Mouse (Mus musculus) adrenal gland, adult 2 months (tissue): ENCODE results near the gene Mst1. TPM values are rescaled to one million over a fixed set of nuclear protein-coding genes. Genes with fewer than 3 reads are reported as not detected.
A peak's percentile ranks its signal among the peaks of the same experiment; 100 is the strongest.

Experiments used
- DNase-seq: peaks from one replicate; pipeline ENCODE4 v3.0.0; 2021
- polyA plus RNA-seq: library from polyadenylated mRNA; depleted of rRNA; stranded (reverse); fragments of >200 nt; gene quantifications from 2 replicates; pipeline ENCODE4 v1.2.3, GENCODE M21; 2012
- total RNA-seq, 2 experiments: library from RNA; stranded (reverse); gene quantifications; 2 replicates each; pipeline ENCODE4 v1.2.3; 2021

Mst1 gene
- total and polyA plus RNA-seq, 3 experiments: 0.17 to 0.86 (median 0.44) TPM

GRCm38 (mm10) chr9:108095949-108096712 is 15.9 kb downstream of the Mst1 start:
- no peak for DNase-seq

- DNase-seq: no peak
Observed at GRCm38 (mm10) chr9:108099619-108100018, 19.4 kb downstream of the Mst1 start.

- no peak for DNase-seq
Observed at GRCm38 (mm10) chr9:108104766-108105548, 24.7 kb downstream of the Mst1 start.

- DNase-seq: no peak
Observed at GRCm38 (mm10) chr9:108105549-108105863, 25.3 kb downstream of the Mst1 start.

- no peak for DNase-seq
Observed at GRCm38 (mm10) chr9:108106090-108106489, 25.9 kb downstream of the Mst1 start.

GRCm38 (mm10) chr9:108107867-108108266 is 27.6 kb downstream of the Mst1 start:
- no peak for DNase-seq

- no peak for DNase-seq
Observed at GRCm38 (mm10) chr9:108110160-108110559, 29.9 kb downstream of the Mst1 start.

- DNase-seq: no peak
Observed at GRCm38 (mm10) chr9:108111101-108111592, 30.9 kb downstream of the Mst1 start.

GRCm38 (mm10) chr9:108111593-108112121 is 31.4 kb downstream of the Mst1 start:
- DNase-seq: no peak

GRCm38 (mm10) chr9:108112719-108113340 is 32.6 kb downstream of the Mst1 start:
- no peak for DNase-seq

- DNase-seq: no peak
Observed at GRCm38 (mm10) chr9:108115290-108116077, 35.2 kb downstream of the Mst1 start.

- peak; percentile 93 for DNase-seq
Observed at GRCm38 (mm10) chr9:108117143-108117542, 36.9 kb downstream of the Mst1 start.

GRCm38 (mm10) chr9:108119891-108120411 is 39.7 kb downstream of the Mst1 start:
- peak; percentile 51 for DNase-seq

- peak; percentile 40 for DNase-seq
Observed at GRCm38 (mm10) chr9:108120671-108121070, 40.4 kb downstream of the Mst1 start.

- DNase-seq: peak; percentile 89
Observed at GRCm38 (mm10) chr9:108121170-108121969, 41.1 kb downstream of the Mst1 start.

- peak; percentile 0 for DNase-seq
Observed at GRCm38 (mm10) chr9:108123916-108124315, 43.7 kb downstream of the Mst1 start.

GRCm38 (mm10) chr9:108125731-108126130 is 45.5 kb downstream of the Mst1 start:
- DNase-seq: no peak

- DNase-seq: no peak
Observed at GRCm38 (mm10) chr9:108126436-108127180, 46.4 kb downstream of the Mst1 start.

- peak; percentile 71 for DNase-seq
Observed at GRCm38 (mm10) chr9:108128248-108128647, 48.0 kb downstream of the Mst1 start.
